Mouse (Mus musculus) small intestine, adult 10 weeks (tissue): Measurements from ENCODE around the gene Defa28. TPM values are rescaled to one million over a fixed set of nuclear protein-coding genes. Genes with fewer than 3 reads are reported as not detected.

Experiments
- polyA plus RNA-seq: library from polyadenylated mRNA; stranded (reverse); fragments of 350-450 nt; fragmentation: Illumina TruSeq; extraction: RNeasy Lipid Tissue Mini Kit (QIAGEN cat#74804); gene quantifications from one replicate; pipeline ENCODE4 v1.2.3, GENCODE M21; 2014; ENCODE audit warnings: low replicate concordance

The Defa28 gene
- not detected for polyA plus RNA-seq

DNA sequence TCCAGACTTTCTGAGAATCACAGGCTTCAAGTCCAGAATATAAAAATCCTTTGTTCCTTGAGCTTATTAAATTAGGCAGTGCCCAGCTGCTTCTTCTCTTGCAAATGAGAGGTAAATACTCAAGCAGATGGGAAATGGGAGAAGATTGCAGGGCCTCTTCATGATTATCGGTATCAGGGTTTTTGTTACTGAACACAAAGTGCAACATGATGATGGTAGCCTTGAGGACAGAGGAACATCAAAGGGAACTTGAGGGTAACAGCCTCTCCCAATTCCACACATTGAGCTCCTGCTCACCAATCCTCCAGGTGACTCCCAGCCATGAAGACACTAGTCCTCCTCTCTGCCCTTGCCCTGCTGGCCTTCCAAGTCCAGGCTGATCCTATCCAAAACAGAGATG, at the start of gene Defa28:
Gene Defa28 (plus strand): TSS at position 301 of the 400 bp plus-strand sequence.

GRCm38 (mm10) chr8:21565086-21565485, 17.7 kb upstream of the Defa28 start, which contains the start of gene Defa37:
Gene Defa37 (plus strand): TSS chr8:21565386.

GRCm38 (mm10) chr8:21594408-21594807, 11.6 kb downstream of the Defa28 start, which contains the start of gene Gm7861:
Gene Gm7861 (minus strand): TSS chr8:21594508.

DNA sequence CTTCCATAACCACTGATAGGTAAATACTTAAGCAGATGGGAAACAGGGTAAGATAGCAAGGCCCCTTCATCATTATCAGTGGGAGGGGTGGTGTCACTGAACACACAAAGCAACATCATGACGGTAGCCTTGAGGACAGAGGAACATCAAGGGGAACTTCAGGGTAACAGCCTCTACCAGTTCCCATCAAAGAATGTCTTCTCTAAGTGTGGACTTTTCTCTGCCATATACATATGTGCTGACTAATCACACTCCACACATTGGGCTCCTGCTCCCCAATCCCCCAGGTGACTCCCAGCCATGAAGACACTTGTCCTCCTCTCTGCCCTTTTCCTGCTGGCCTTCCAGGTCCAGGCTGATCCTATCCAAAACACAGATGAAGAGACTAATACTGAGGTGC, 35.1 kb downstream of the Defa28 start, which contains the start of gene Defa26:
Gene Defa26 (plus strand): TSS at position 301 of the 400 bp plus-strand sequence.

Other genes with a start within 250 kb of the Defa28 start
- 12.8 TPM for gene Defa2, start 204.5 kb upstream of the Defa28 start, polyA plus RNA-seq
- gene Defa33, start 191.2 kb upstream of the Defa28 start, polyA plus RNA-seq, result 12.8 TPM
- 52.6 TPM for gene Defa36, start 155.6 kb upstream of the Defa28 start, polyA plus RNA-seq
- gene Gm7849, start 126.4 kb upstream of the Defa28 start, polyA plus RNA-seq, result not detected
- 5.3 TPM for gene Defa20, start 73.7 kb upstream of the Defa28 start, polyA plus RNA-seq
- gene Defa32, start 54.0 kb upstream of the Defa28 start, polyA plus RNA-seq, result 5.3 TPM
- 2,479 TPM for gene Defa37, start 17.6 kb upstream of the Defa28 start, polyA plus RNA-seq
- gene Gm7861, start 11.5 kb downstream of the Defa28 start, polyA plus RNA-seq, result 425 TPM
- 232 TPM for gene Defa26, start 35.2 kb downstream of the Defa28 start, polyA plus RNA-seq
- gene Defa17, start 72.8 kb downstream of the Defa28 start, polyA plus RNA-seq, result 6,963 TPM
- 146 TPM for gene Defa34, start 82.8 kb downstream of the Defa28 start, polyA plus RNA-seq
- 296 TPM for gene AY761184, start 120.6 kb downstream of the Defa28 start, polyA plus RNA-seq
- gene Defa24, start 151.5 kb downstream of the Defa28 start, polyA plus RNA-seq, result 1,739 TPM
- gene Defb50, start 240.5 kb downstream of the Defa28 start, polyA plus RNA-seq, result not detected